Mouse (Mus musculus): Measurements from ENCODE around the gene Med8. TPM values are rescaled to one million over a fixed set of nuclear protein-coding genes. Genes with fewer than 3 reads are reported as not detected.

The Med8 gene
- total RNA-seq, 2 experiments from 2014 or later: 38.6 to 39.2 TPM

DNA sequence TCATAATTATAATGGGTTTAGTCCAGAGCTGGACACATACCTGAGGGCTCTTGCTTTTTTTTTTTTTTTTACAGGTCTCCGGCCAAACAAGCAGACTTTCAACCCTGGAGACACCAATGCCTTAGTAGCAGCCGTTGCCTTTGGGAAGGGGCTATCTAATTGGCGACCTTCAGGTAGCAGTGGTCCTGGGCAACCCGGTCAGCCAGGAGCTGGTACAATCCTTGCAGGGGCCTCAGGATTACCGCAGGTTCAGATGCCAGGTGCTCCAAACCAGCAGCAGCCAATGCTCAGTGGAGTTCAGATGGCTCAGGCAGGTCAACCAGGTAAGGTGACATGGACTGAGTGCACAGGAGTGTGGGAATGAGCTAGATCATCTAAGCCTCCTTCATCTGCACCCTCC, 4.4 kb downstream of the Med8 start:
- no peak for DNase-seq (ENCODE audit: low spot score)

DNA sequence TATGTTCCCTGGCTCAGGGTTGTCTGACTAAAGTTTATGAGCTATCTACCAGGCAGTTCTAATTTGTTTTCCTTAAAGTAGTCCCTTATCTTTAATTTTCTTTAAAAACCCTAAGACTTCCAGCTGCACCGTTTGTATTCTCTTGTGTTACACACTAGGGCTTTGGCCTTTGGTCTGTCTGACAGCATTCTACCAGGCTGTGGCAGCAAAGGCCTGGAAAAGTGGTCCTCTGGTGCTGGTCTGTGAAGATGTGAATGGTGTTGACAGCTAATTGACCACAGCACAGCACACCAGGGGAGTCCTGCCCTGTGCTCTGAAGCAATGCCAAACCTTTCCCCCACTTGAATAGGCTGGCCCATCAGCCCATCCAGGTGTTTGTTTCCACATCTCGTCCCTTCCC, 6.6 kb downstream of the Med8 start:
- no peak for DNase-seq (ENCODE audit: low spot score)

DNA sequence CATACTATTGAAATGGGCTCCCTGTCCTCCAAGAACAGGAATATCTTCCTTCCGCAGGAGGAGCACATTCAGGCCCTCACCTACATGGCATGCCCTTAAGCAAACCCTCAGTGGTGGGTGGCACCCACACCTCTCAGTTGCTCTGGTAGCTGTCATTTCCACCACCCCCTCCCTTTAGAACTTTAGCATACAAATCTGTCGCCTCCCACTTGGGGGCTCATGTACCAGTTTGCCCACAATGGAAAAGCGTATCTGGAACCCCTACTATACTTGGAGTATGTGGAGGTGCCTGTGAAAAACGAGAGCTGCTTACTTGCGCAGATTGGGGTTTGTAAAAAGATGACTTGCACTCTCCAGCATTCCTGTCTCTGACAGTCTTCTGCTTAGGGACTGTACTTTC, 7.2 kb downstream of the Med8 start:
- DNase-seq (ENCODE audit: low spot score): no peak

DNA sequence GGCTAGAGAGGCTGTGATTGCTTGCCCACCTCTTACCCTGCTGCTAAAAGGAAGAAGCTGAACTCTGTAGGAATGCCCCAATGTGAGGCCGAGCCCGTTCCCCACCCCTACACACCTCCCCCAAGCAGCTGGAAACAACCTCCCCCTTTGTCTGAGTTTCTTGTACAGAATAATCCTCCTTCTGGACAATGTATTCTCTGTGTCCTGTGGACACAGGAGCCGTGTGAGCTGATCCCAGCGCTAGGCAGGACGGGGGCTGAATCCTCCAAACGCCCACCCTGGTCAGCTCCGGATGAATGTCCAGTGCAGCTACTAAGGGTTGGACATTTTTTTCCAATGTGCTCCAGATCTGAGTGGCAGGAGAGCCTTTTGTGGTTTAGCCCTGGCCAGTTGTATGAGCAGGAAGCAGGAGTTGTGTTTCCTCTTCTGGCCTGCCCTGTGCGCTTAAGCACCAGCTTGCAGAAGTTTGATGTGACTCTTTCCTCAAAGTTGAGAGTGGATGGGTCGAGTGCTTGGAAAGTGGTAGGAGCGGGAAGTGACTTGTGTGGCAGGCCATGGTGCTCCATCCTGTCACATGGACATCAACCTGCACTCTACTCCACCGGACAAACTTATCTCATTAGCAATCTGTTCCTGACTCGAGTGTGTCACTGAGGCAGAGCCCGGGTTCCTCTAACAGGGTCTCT, 8.1 kb downstream of the Med8 start:
- no peak for DNase-seq (ENCODE audit: low spot score)

DNA sequence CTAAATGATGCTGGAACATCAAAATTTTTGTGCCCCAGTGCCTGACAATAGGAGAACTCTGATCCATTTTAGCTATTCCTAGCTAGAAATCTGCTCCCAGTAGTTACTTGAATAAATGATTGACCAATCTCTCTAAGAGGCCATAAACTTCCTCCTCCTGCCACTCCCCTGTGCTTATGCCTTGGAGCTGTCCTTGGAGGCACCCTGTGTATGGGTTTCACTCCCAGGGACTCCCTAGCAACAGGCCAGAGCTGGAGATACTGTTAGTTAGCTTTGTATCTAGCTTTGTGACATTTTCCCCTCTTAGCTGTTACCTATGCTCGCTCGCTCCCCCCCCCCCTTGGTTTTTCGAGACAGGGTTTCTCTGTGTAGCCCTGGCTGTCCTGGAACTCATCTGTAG, 12.2 kb downstream of the Med8 start:
- DNase-seq (ENCODE audit: low spot score): no peak

DNA sequence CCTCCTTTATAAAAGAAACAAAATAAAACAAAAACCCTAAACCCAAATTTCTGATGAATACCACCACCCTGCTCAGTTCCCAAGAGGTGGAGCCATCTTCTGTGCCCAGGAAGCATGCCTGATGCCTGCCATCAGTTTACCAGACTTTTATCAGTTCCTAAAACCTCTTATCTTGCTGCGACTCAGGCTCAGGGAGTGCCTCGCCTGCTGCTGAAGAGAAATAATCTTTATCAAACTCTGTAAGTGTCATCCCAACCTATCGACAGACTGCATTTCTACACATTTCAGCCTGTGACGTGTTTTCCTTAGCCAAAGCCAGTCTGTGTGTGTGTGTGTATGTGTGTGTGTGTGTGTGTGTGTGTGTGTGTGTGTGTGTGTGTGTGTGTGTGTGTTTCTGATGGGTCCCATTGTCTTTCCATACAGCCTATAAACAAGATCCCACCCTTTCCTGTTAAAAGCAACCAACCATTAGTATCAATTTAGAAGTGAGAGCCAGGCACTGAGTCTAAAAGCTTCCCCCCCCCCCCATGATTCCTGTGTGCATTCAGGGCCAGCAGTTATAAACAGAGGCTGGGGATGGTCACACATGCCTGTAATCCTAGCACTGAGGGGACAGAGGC, 15.5 kb downstream of the Med8 start:
- DNase-seq (ENCODE audit: low spot score): no peak

DNA sequence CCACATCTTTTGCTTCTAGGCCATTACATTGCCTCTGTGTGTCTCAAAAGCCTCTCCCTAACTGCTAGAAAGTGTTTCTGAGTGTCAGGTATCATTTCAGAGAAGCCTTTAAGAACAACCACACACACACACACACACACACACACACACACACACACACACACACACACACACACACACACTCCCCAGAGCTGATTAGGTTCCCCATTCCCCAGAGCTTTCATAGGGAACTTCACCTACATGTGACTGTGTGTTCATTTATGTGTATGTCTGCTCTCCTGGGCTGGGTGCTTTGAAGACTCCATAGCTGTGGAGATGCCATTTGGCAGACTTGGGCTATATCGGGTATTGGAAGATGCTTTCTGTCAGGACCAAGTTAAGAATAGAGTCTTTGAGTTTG, 16.2 kb downstream of the Med8 start:
- no peak for DNase-seq (ENCODE audit: low spot score)

DNA sequence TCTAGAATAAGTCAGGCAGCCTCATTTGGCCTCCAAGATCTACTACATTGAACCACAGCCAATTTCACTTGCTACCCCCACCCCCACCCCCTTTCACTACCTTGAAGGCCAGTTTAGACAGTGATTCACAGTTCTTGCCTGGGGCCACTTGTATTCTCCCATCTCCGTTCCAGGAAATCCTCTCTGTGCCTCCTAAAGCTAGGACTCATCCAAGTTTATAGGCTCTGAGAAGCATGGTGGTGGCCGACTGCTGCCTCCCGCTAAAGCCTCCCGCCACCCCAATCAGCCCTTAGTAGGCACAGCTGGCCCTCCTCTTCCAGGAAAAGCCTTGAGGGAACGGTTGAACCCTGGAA, 18.3 kb downstream of the Med8 start:
- no peak for DNase-seq (ENCODE audit: low spot score)

DNA sequence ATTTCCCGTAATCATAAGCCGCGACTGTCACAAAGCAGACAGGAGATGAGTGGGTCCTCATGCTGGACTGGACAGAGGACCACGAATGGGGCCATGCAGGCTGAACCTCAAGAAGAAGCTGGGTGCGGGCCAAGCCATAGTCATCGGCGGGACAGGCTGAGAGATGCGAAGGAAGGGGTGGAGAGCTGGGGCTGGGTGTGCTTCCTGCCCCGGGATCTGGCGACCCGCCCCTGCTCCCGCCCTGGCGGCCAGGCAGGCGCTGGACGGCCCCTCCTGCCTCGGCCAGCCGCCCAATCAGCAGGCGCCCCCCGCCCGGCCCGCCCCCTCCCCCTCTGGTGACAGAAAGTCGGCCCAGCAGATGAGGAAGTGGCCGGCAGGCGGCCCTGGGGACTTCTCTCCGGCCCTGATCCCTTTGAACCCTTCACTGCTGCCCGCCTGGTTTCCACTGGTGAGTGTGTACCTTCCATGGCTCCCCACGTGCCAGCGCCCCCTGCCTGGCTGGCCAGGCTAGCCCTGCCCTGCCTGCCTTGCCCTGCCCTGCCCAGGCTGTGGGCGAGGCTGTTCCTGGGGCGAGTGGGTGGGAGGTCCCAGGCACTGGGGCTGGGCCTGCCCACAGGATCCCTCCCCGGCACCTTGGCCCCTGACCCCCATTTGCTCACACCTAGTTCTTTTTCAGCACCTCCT, 18.8 kb downstream of the Med8 start, which contains the start of gene Elovl1:
Gene Elovl1, plus strand, starts transcription at position 326 of the 684 bp plus-strand sequence.
- DNase-seq (ENCODE audit: low spot score): peak; percentile 84

DNA sequence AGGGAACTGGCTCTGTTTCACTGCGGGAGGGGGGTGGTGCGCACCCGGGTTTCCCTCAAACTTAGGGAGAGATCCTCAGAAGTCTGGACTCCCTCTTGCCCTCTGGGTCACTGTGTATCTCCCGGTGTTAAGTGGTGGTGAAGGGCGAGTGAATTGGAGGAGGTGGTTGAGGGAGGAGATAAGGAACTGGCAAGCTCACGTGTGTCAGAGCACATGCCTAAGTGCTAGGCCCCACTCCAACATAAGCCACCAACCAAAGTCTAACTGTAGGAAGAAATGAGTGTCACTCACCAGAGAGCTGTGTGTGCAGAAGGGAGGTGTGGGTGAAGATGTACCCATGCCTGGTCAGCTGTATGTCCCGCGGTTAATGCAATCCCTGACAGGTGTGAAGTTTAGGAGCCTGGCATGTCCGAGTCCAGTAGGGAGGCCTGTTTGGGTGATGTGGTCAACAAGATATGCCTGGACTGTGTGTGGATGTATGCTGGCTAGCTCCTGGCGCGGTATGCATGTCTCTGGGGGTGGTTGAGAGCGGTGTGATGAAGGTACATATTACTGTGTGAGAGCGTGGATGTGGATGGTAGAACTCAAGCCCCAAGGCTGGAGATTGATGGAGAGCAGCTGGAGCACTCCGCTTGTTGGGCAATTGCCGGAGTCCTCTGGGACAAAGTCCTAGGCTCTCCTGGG, 19.5 kb downstream of the Med8 start:
- DNase-seq (ENCODE audit: low spot score): no peak

DNA sequence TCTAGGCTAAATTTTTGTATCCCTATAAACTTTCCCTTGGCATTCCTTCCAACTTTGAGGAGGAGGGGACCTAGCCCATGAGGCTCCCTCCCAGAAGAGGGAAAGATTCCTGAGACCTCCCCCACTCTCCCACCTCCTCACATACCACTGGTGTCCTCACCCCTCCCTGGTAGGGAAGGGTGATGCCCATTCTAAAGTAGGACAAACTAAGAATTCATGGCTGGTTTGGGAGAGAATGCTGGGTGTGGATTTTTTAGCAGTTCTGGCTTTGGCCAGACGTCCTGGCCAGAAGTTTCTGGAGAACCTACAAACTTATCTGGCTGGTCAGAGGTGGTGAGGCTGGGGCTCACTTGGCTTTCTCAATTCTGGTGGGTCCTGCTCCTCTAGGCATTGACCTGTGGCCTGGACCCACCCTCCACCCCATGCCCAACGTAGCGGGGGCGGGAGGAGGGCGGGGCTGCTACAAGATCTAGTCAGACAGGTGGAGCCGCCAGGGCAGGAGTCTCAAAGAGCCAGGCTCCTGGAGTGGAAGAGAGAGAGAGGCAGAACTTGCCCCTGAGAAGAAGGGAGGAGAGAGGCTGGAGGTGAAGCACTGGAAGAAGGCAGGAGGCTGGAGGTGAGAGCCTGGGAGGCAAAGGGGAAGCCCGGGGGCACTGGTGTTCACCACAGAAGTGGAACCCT, 20.2 kb downstream of the Med8 start:
- no peak for DNase-seq (ENCODE audit: low spot score)

DNA sequence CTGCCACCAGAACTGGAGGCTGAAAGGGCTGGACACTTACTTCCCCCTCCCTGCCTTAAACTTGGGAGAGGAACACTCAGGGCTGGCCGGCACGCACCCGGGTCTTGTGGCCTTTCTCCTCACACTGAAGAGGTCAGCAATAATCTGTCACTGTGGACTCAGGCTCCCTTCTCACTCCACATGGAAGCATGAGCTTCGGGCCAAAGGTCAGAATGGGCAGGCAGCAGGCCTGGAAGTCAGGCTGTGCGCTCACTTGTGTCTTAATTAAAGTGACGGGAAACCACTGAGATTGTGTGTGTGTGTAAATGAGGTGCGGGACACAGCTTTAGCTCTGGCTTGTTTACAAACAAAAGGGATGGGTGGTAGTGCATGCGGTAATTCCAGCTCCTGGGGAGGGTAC, 23.2 kb downstream of the Med8 start:
- no peak for DNase-seq (ENCODE audit: low spot score)

DNA sequence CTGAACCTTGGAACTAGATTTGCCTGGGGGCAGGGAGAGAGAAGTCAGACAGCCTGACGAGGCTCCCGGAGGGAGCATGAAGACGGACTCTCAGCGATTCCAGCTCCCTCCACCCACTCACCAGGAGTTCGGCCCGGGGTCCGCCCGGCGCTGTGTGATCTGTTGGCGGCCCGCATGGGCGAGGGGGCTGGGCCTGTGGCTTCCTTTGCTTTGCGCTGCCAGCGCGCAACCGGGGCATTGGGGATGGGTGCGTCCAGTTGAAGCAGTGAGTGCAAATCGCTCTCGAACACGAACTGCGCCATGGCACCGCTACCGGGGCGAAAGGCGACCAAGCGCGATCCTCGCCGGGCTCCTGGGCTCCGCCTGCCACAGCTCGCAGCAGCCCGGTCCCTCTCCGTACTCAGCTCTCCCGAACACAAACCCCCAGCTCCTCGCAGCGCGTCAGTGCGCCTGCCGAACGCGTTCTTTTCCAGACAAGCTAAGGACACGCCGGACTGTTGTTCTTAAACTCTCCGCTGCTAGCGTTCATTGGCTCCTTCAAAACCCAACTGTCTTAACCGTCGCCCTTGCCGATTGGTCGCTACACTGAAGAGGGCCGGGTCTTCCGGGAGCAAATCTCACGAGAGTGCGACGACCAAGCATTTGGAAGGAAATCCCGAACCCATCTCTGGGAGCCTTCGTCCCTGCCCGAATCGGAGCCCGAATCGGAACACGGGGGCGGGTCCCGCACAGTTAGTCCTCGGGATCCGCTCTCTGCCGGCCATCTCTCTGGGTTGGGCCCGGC, 27.9 kb downstream of the Med8 start, which contains the start of gene Cdc20:
Gene Cdc20, minus strand, starts transcription at position 533 of the 784 bp plus-strand sequence.
- peak; percentile 86 for DNase-seq (ENCODE audit: low spot score)

DNA sequence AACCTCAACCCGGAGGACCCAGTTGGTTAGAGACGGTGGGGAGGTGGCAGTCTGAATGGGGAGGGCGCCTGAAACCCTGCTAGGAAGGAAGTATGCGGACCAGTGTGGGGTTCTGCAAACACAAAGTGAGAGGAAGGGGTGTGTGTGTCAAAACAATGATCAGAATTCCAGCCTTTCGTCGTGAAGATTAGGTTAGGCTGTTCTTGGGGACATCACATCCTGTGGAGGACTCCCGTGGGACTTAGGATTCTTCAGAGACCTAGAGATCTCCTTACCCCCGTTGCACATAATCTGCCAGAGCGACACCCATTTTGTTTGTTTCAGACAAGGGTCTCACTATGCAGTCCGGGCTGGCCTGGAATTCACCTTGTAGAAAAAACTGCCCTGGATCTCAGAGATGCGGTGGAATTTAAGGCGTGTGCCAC, 28.7 kb downstream of the Med8 start:
- DNase-seq (ENCODE audit: low spot score): no peak

DNA sequence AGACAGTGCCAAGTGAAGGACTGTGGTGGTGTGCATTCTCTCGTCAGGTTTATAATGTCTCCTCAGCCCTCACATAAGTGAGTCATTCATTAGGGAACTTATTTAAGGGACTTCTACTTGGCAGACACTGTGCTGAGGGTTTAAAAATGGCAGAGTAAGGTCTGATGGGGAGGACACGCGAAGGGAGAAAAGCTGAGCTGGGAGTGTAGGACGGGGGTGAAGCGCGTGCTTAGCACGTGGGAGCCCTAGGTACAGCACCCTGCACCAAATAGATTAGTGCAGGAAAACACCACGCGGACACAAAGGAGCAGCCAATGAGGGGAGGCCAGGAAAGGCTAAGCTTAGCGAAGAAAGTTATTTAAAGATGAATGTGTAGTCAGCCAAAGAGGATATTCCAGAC, 36.0 kb downstream of the Med8 start:
- DNase-seq (ENCODE audit: low spot score): no peak

DNA sequence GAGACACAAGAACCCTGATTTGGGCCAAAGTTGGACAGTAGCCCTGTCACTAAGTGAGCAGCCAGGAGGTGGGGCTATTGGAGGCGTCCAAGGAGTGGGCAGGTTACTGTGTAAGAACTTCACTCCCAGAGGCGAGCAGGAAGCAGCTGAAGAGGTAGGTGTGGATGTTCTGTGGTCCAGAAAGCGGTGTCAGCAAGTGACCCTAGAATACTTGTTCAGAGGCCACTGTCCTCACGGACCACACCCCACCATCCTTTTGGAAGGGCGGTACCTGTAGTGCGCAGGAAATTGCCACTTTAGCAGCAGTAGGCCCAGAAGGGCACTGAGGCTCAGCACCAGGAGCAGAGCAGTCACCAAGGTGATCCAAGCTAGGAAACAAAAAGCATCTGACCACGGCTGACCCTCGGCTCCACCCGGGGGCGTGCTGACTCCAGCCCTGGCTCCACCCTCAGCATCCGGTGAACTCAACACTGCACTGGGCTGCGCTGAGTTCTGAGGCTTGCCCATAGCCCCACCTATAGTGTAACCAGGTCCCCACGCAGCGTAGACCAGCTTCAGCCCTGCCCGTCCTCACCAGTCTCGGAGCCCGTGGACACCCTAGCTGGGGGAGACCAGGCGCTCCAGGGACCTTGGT, 36.8 kb downstream of the Med8 start:
- peak; percentile 32 for DNase-seq (ENCODE audit: low spot score)

DNA sequence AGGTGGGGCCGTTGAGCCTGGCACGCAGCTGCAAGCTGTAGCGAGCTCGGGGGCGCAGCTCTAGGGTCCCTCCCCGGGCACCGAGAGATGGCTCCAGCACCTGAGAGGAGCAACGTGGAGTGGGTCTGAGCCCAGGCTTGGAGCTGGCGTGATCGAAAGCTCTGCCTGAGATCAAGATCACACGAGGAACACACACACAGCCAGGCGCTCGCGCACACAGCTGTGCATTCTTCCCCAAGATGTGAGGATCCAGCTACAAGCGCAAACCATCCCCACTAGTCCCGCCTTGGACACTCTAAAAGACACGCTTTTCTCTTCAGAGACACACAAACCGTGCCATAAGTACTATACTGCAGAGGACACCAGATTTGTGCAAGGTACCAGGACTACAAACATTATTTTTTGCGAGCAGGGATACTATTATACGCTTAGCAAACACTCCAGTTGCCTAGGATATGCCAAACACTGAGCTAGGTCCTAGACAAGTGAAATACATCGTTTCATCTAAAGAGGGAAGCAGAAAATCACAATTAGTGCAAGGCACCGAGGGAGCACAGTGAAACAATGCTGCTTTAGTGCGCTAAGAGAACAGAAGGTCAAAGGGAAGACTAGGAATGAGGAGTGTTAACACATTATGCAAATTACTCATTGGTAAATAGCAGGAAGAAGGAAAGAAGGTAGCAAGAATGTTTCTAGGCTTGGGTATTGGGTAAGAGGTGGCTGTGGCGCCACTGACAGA, 37.4 kb downstream of the Med8 start:
- DNase-seq (ENCODE audit: low spot score): no peak

DNA sequence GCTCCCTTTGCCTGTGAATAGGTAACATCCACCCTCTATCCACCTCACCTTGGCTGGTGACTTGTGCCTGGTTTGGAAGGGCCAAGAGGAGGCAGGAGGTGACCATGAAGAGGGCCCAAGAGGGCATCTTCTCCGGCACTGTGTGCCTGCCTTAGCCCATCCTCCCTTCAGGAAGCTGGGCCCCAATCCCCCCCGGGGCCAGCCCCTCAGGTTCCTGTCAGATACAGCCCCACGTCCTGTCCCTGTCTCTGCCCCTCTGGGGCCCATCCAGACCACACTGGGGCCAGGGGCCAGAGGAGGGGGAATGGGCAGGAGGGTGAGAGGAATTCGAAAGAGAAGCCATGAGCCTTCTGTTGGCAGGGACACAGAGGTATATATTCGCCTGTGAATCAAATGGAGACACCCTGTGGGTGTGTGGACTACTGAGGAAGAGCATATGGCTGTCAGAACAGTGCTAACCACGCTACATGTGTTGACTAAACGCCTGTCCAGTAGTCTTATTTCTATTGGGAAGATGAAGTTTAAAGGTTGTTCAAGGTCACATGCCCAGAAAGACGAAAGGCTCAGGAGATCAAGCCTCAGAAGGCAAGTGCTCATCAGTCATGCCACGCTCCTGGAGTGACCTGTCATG, 48.3 kb downstream of the Med8 start, which contains the start of gene Mpl:
Gene Mpl, minus strand, starts transcription at position 169 of the 631 bp plus-strand sequence.
- no peak for DNase-seq (ENCODE audit: low spot score)

DNA sequence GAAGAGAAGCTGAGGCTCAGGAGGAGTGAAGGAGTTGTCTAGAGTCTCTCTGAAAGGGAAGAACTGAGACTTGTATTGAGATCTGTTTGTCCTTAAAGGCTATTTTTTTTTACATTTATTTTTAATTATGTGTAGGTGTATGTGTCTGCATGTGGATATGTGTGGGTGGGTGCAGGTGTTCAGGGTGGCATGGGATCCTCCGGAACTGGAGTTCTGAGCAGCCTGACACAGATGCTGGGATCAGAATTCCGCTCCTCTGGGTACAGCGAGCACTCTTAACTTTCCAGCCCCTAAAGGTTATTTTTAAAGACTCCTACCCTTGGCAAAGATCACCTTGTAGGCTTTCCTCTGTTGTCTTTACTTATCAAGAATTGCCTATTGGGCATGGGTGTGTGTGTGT, 55.8 kb downstream of the Med8 start:
- no peak for DNase-seq (ENCODE audit: low spot score)
